Mouse (Mus musculus): Measurements from ENCODE around the gene Dhx37. TPM values are rescaled to one million over a fixed set of nuclear protein-coding genes. Genes with fewer than 3 reads are reported as not detected.

Gene Dhx37
- polyA plus RNA-seq, 1 experiment from 2014 or later: 9.2 TPM

DNA sequence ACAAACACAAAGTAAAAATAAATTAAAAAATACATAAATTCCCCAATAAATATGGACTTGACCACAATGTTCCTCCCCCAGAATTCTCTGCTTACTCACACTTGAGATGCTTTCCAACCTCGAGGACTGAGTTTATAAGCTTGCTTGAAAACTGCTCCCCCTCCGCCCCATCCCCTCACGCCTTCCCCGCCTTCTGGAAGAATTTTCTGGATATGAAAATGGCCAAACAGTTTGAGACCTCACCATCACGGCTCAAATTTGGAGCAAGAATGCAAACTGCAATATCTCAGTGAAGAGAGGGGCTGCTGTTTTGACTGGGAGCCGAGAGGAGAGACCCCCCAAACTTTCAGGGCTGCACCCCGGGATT lies 29.4 kb downstream of the Dhx37 start:
- whole genome bisulfite sequencing: 2% methylated on average over 7 of the region's 7 CpGs
- Histone ChIP-seq H3K4me2 (replicated peaks; ENCODE audit: low read depth, low read length) (peak overlapping the region; percentile 85), H3K9ac (replicated peaks; ENCODE audit: low read depth, low read length) (peak overlapping the region; percentile 64), H3K4me3 (ENCODE audit: low read depth, low read length) (peak overlapping the region; percentile 62), H3K27me3 (ENCODE audit: control insufficient read depth, insufficient read depth, low read length) (no peaks in the 10 kb centered on the region), H3K36me3 (ENCODE audit: control insufficient read depth, insufficient read depth, low read length) (no peaks in the 10 kb centered on the region), H3K27ac (ENCODE audit: low read length) (peak overlapping the region; percentile 84), H3K9me3 (ENCODE audit: control insufficient read depth, low read depth, low read length) (no peaks in the 10 kb centered on the region), H3K4me1 (ENCODE audit: control insufficient read depth, insufficient read depth, low read length) (peaks cover 10% of the 10 kb centered on the region)
- no peak for ATAC-seq (ENCODE audit: insufficient number of reproducible peaks, insufficient read depth, low FRiP score, low read depth)

DNA sequence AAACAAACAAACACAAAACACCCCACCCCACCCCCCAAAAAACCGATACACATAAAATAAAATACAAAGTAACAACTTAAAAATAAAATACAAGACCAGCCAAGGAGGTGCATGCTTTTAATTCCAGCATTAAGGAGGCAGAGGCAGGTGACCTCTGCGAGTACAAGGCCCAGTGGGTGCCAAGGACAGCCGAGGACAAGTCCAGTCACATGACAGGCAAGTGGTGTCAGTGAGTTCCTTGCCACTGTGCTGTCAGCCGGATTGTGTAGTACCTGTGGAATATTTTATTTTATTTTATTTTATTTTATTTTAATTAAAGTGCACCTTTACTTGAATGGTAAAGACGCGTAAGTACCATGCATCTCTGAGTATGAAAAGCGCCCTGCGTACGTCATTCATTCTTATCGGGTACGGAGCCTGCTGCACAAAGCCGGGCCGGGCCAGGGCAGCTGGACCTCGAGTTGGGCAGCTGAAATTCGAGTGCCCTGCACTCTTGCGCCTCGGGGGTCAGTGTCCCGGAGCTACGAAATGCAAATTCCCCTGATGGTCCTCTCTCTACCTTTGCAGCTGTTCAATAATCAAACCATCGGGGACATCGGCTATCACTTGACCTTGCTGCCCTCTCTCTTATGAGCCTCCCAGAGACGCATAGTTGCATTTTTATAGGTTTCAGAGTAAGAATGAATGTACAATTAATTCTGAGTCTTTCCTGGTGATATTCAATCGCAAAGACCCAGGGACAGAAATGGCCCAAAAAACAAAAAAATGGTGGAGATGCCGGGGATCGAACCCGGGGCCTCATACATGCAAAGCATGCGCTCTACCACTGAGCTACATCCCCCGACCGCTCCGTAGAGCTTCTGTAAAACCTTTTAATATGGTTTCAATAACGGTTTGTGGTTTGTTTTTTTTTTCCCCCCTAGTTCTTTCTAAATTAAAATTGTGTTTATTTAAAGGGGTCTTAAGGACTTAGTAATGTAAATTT lies 30.1 kb downstream of the Dhx37 start:
- 14% methylated on average over 31 of the region's 31 CpGs for WGBS
- 0 out of 2 replicates have a peak, but pooled peaks have one; percentile 28 for ATAC-seq (ENCODE audit: insufficient number of reproducible peaks, insufficient read depth, low FRiP score, low read depth)
- H3K36me3 ChIP-seq (ENCODE audit: control insufficient read depth, insufficient read depth, low read length): no peaks in the 10 kb centered on the region
- H3K4me1 ChIP-seq (ENCODE audit: control insufficient read depth, insufficient read depth, low read length): peaks cover 9% of the 10 kb centered on the region
- no peak overlapping the region for H3K27ac ChIP-seq (ENCODE audit: low read length)
- no peaks in the 10 kb centered on the region for H3K27me3 ChIP-seq (ENCODE audit: control insufficient read depth, insufficient read depth, low read length)
- no peak overlapping the region for H3K9ac ChIP-seq (replicated peaks; ENCODE audit: low read depth, low read length)
- H3K9me3 ChIP-seq (ENCODE audit: control insufficient read depth, low read depth, low read length): no peaks in the 10 kb centered on the region
- peak overlapping the region; percentile 85 for H3K4me2 ChIP-seq (replicated peaks; ENCODE audit: low read depth, low read length)
- peak overlapping the region; percentile 62 for H3K4me3 ChIP-seq (ENCODE audit: low read depth, low read length)

DNA sequence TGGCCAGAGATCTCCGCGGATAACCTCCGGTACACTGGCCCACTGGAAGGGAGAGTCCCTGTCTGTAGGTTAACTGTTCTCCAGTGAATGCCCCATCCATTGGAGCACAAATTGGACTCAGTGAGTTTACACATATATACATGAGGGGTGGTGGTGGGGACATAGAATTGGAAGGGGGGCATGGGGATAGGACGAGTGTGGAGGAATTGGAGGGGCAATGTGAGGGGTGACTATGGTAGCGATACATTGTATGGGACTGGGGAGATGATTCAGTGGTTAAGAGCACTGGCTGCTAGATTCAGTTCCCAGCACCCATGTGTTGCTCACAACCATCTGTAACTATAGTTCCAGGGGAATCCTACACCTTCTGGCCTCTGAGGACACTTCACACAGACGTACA lies 30.9 kb downstream of the Dhx37 start:
- no peaks in the 10 kb centered on the region for H3K27me3 ChIP-seq (ENCODE audit: control insufficient read depth, insufficient read depth, low read length)
- no peaks in the 10 kb centered on the region for H3K9me3 ChIP-seq (ENCODE audit: control insufficient read depth, low read depth, low read length)
- no peak overlapping the region for H3K27ac ChIP-seq (ENCODE audit: low read length)
- no peak overlapping the region for H3K9ac ChIP-seq (replicated peaks; ENCODE audit: low read depth, low read length)
- H3K4me2 ChIP-seq (replicated peaks; ENCODE audit: low read depth, low read length): no peak overlapping the region
- no peaks in the 10 kb centered on the region for H3K36me3 ChIP-seq (ENCODE audit: control insufficient read depth, insufficient read depth, low read length)
- 59% methylated on average over 6 of the region's 6 CpGs for WGBS
- H3K4me1 ChIP-seq (ENCODE audit: control insufficient read depth, insufficient read depth, low read length): peaks cover 9% of the 10 kb centered on the region
- no peak for ATAC-seq (ENCODE audit: insufficient number of reproducible peaks, insufficient read depth, low FRiP score, low read depth)
- H3K4me3 ChIP-seq (ENCODE audit: low read depth, low read length): no peak overlapping the region

DNA sequence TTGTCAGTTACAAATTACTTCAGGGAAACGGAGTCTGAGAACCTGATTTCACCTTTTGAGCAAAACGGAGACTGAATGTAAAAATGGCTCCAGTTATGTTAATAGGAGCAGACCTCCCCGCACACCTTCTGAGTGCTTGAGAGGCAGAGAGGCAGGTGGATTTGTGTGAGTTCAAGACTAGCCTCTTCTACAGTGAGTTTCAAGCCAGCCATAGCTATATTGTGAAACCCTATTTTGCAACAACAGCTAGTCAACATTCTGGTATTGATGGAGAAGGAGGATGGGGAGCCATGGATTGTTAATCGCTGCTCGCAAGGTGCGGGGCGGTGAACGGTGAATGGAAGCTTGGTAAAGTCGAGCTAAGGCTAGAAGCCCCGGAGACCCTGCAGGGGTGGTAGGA lies 31.4 kb downstream of the Dhx37 start:
- Histone ChIP-seq H3K36me3 (ENCODE audit: control insufficient read depth, insufficient read depth, low read length) (no peaks in the 10 kb centered on the region), H3K27ac (ENCODE audit: low read length) (no peak overlapping the region), H3K9me3 (ENCODE audit: control insufficient read depth, low read depth, low read length) (no peaks in the 10 kb centered on the region), H3K4me3 (ENCODE audit: low read depth, low read length) (no peak overlapping the region), H3K4me1 (ENCODE audit: control insufficient read depth, insufficient read depth, low read length) (peaks cover 9% of the 10 kb centered on the region), H3K27me3 (ENCODE audit: control insufficient read depth, insufficient read depth, low read length) (no peaks in the 10 kb centered on the region), H3K4me2 (replicated peaks; ENCODE audit: low read depth, low read length) (no peak overlapping the region), H3K9ac (replicated peaks; ENCODE audit: low read depth, low read length) (no peak overlapping the region)
- 61% methylated on average over 10 of the region's 10 CpGs for WGBS
- no peak for ATAC-seq (ENCODE audit: insufficient number of reproducible peaks, insufficient read depth, low FRiP score, low read depth)

DNA sequence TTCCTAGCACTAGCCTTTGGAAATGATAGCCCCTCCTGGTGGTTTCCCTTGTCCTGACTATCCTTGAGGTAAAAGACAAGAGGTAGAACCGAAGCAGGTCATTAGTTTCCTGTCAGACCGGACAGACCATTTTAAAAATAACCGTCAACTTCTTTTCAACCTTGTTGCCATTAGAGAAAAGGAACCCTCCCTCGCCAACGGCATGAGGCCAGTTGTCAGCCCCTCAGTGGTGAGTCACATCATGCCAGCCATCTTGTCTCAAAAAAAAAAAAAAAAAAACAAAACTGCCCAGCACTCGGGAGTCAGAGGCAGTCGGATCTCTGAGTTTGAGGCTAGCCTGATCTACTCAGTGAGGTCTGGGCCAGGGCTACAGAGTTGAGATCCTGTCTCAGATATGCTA lies 33.0 kb downstream of the Dhx37 start:
- no peak overlapping the region for H3K4me3 ChIP-seq (ENCODE audit: low read depth, low read length)
- H3K4me2 ChIP-seq (replicated peaks; ENCODE audit: low read depth, low read length): no peak overlapping the region
- no peaks in the 10 kb centered on the region for H3K9me3 ChIP-seq (ENCODE audit: control insufficient read depth, low read depth, low read length)
- H3K27me3 ChIP-seq (ENCODE audit: control insufficient read depth, insufficient read depth, low read length): no peaks in the 10 kb centered on the region
- H3K36me3 ChIP-seq (ENCODE audit: control insufficient read depth, insufficient read depth, low read length): no peaks in the 10 kb centered on the region
- 43% methylated on average over 7 of the region's 7 CpGs for WGBS
- no peak overlapping the region for H3K9ac ChIP-seq (replicated peaks; ENCODE audit: low read depth, low read length)
- no peak for ATAC-seq (ENCODE audit: insufficient number of reproducible peaks, insufficient read depth, low FRiP score, low read depth)
- no peak overlapping the region for H3K27ac ChIP-seq (ENCODE audit: low read length)
- no peaks in the 10 kb centered on the region for H3K4me1 ChIP-seq (ENCODE audit: control insufficient read depth, insufficient read depth, low read length)

DNA sequence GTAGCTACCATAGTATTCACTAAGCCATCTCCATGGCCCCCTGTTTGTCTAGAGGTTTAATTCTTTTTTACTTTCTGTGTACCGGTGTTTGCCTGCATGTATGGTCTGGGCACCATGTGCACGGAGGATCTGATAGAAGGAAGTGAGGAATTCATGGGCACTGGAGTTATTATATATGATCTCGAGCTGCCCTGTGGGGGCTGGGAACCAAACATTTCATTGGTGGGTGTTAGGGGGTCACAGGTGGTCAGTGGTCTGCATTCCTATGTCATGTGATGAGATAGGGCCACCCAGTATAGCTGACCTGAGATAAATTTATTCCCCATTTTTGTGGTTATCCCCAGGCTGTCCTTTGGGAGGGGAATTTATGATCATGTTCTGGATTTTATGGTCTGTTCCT lies 38.9 kb downstream of the Dhx37 start:
- H3K4me2 ChIP-seq (replicated peaks; ENCODE audit: low read depth, low read length): no peak overlapping the region
- no peak overlapping the region for H3K9ac ChIP-seq (replicated peaks; ENCODE audit: low read depth, low read length)
- WGBS: 29% methylated on average over 3 of the region's 3 CpGs
- no peaks in the 10 kb centered on the region for H3K27me3 ChIP-seq (ENCODE audit: control insufficient read depth, insufficient read depth, low read length)
- ATAC-seq (ENCODE audit: insufficient number of reproducible peaks, insufficient read depth, low FRiP score, low read depth): no peak
- no peaks in the 10 kb centered on the region for H3K9me3 ChIP-seq (ENCODE audit: control insufficient read depth, low read depth, low read length)
- H3K4me1 ChIP-seq (ENCODE audit: control insufficient read depth, insufficient read depth, low read length): peaks cover 15% of the 10 kb centered on the region
- no peaks in the 10 kb centered on the region for H3K36me3 ChIP-seq (ENCODE audit: control insufficient read depth, insufficient read depth, low read length)
- no peak overlapping the region for H3K4me3 ChIP-seq (ENCODE audit: low read depth, low read length)
- H3K27ac ChIP-seq (ENCODE audit: low read length): peak overlapping the region; percentile 99

DNA sequence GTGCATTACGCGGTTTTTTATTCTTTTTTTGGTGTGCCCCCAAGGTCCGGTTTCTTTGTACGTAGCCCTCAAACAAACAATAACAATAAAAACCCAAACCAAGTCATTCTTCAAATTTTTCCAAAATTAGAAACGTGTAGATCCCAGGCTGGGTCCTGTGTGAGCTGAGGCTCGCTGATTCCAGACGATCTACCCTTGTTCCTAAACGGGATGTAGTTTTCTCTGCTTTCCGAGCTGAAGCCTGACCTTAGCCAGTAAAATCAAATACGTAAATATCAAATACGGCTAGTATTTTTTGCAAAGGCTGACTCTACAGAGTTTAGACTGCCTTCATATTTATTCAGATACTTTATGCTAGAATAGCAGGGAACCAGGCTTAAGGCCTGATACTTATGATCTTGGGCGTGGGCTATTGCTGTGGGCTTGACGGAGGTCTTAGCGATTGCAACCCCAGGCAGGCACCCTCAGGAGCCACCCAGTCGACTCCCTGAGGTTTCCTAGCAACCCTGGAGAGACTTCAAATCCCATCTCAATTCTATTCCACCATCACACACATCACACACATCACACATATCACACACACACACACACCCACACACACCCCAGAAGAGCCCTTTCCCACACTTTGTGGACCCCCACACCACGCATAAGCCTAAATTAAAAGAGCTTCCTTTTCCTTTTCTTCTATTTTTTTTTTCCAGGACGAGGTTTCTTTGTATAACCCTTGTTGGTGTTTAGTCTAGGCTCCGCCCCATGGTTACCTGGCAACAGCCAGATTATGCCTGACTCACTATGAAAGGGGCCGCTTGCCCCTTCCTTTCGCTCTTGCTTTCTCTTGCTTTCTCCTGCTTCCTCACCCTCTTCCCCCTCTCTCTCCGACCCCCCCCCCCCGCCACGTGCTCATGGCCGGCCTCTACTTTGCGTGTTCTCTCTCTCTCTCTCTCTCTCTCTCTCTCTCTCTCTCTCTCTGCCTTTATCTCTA lies 40.0 kb downstream of the Dhx37 start:
- H3K27me3 ChIP-seq (ENCODE audit: control insufficient read depth, insufficient read depth, low read length): no peaks in the 10 kb centered on the region
- H3K36me3 ChIP-seq (ENCODE audit: control insufficient read depth, insufficient read depth, low read length): no peaks in the 10 kb centered on the region
- H3K4me2 ChIP-seq (replicated peaks; ENCODE audit: low read depth, low read length): peak overlapping the region; percentile 63
- H3K9me3 ChIP-seq (ENCODE audit: control insufficient read depth, low read depth, low read length): no peaks in the 10 kb centered on the region
- 8% methylated on average over 24 of the region's 25 CpGs for WGBS
- H3K27ac ChIP-seq (ENCODE audit: low read length): peak overlapping the region; percentile 99
- H3K4me1 ChIP-seq (ENCODE audit: control insufficient read depth, insufficient read depth, low read length): peaks cover 15% of the 10 kb centered on the region
- peak overlapping the region; percentile 38 for H3K9ac ChIP-seq (replicated peaks; ENCODE audit: low read depth, low read length)
- H3K4me3 ChIP-seq (ENCODE audit: low read depth, low read length): peak overlapping the region; percentile 27
- peak; percentile 71 for ATAC-seq (ENCODE audit: insufficient number of reproducible peaks, insufficient read depth, low FRiP score, low read depth)

DNA sequence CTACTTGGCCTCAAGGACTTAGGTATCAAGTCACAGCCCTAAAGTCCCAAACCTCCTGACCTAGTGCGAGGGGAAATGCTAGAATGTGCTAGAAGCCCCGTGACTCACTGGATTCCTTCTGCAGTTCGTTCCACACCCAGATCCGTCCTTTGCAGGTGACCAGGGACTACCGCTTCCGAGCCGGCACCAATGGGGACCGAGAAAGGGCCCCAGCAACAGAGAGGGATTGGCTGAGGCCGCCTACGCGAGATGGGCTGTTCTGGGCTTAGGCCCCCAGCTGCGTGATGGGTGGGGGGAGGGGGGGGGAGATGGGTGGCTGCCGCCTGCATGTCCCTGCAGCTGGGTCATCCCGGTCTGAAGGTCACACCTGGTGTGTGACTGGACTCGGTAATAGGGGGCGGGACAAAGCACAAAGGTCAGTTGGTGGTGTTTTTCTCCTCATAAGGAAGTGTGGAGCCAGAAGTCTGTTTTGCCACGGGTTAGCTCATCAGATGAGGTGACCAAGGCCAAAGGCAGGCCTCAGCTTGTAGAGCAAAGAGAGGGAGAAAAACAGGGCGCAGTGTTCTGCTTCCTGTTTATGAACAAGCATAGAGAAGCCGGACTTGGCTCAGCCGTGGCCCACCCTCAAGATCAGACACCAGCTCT lies 40.8 kb downstream of the Dhx37 start:
- peak overlapping the region; percentile 63 for H3K4me2 ChIP-seq (replicated peaks; ENCODE audit: low read depth, low read length)
- no peaks in the 10 kb centered on the region for H3K9me3 ChIP-seq (ENCODE audit: control insufficient read depth, low read depth, low read length)
- H3K4me1 ChIP-seq (ENCODE audit: control insufficient read depth, insufficient read depth, low read length): peaks cover 15% of the 10 kb centered on the region
- peak overlapping the region; percentile 99 for H3K27ac ChIP-seq (ENCODE audit: low read length)
- peak overlapping the region; percentile 27 for H3K4me3 ChIP-seq (ENCODE audit: low read depth, low read length)
- H3K9ac ChIP-seq (replicated peaks; ENCODE audit: low read depth, low read length): peak overlapping the region; percentile 38
- peak; percentile 93 for ATAC-seq (ENCODE audit: insufficient number of reproducible peaks, insufficient read depth, low FRiP score, low read depth)
- under 1% methylated on average over 20 of the region's 20 CpGs for WGBS
- no peaks in the 10 kb centered on the region for H3K36me3 ChIP-seq (ENCODE audit: control insufficient read depth, insufficient read depth, low read length)
- H3K27me3 ChIP-seq (ENCODE audit: control insufficient read depth, insufficient read depth, low read length): no peaks in the 10 kb centered on the region

All from stomach, embryonic 14.5 days (tissue).